Mouse (Mus musculus) retina, postnatal 1 day (tissue): ENCODE measurements around the gene Klhl35.

ENCODE experiments used
- DNase-seq: peaks from one replicate; pipeline ENCODE4 v3.0.0-alpha.2; 2012

Gene Klhl35

GRCm38 (mm10) chr7:99454044-99454443 is 11.8 kb upstream of the Klhl35 start:
- no peak for DNase-seq

DNA sequence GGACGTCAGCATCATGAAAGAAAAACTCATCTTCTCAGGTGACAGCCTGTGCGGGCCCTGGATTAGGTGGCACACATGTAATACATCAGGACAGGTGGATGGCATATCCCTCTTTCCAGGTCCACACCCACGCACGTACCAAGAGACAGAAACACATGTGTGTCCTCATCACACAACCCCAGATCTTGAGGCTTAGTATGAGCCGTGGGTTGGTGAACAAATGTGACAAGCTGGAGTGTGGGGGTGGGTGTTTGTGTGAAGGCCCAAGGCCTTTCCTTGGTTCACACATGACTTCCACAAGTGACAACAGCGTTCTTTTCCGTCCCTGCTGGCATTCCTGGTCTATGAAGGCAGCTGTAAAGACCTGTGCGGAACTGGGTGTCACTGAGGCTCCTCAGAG is 7.0 kb upstream of the Klhl35 start:
- no peak for DNase-seq

DNA sequence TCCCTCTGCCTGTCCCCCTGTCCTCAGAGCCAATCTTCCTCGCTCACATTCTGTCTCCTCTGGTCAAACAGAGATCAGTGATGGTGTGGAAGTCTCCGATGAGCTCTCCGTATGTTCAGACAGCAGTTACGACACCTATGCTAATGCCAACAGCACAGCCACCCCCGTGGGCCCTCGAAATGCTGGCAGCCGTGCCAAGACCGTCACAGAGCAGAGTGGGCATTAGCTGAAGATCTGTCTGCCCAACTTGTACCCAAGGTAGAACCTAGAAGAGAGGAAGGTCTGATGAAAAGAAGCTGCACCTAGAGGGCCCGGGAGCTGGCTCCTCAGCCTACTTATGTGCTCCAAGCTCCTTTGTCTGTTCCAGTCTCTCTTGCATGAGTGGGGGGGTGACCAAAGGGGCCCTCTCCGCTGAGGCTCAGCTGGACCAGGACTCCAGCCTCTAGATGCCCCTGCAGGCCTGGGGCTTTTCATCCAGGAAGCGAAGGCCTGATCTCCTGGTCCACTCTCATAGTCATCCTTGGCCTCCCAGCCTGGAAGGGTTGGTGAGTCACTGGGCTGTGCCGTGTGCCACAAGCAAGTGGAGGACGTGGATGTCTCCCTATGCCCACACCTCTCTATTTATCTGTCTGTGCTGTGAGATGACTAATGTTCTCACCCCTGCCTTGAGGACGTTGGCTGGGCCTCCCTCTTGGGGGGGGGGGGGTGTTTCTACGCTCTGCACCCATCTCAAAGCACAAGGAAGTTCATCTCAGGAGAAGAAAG is 5.7 kb upstream of the Klhl35 start:
- DNase-seq = no peak

- no peak for DNase-seq
These were observed 2.7 kb upstream of the Klhl35 start for GRCm38 (mm10) chr7:99463120-99463519.

DNA sequence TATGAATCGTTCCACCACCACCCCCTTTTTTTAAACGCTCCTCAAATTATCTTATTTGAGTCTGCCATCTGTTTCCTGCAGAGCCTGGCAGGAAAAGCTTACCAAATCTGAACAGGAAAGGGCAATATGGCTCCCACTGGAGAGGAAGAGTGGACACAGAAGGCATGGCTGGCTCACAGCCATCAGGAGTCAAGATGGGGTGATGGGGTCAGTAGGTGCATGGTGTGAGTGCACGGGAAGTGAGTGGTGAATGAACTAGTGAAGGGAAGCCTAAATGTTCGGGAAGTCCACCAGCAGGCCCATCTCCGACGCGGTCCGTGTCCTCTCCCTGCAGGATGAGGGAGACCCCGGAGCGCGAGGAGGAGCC is 2.1 kb downstream of the Klhl35 start:
- no peak for DNase-seq

GRCm38 (mm10) chr7:99468283-99469132 is 2.7 kb downstream of the Klhl35 start:
- DNase-seq = peak; percentile 88

DNA sequence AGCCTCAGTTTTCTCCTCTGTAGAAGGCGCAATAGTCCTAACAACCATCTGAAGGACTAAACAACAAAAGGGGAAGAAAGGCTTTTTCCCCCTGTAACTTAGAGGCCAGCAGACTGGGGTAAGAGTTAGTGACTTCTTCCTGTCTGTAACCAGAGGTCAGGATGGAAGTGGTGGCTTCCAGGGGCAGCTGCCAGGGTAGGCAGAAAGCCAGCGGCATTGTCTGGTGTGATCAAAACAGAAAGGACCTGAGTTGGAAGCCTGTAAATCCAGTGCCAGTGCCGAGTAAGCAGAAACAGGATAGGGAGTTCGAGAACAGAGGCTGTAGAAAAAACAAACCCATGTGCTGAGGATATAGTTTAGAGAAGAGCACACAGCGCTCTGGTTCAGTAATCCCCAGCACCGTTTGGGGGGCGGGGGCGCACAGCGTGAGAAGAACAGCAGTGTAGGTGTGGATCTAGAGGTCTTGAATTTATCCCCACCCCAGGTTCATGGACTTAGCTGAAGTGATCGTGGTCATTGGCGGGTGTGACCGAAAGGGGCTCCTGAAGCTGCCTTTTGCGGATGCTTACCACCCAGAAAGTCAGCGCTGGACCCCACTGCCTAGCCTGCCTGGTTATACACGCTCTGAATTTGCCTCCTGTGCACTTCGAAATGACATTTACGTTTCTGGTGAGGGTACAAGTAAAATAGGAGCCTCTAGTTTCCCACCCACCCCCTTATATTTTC is 4.0 kb downstream of the Klhl35 start:
- DNase-seq = no peak

GRCm38 (mm10) chr7:99471578-99471977 is 5.8 kb downstream of the Klhl35 start:
- DNase-seq = no peak

- no peak for DNase-seq
These were observed 8.0 kb downstream of the Klhl35 start for GRCm38 (mm10) chr7:99473638-99474407.

- peak; percentile 82 for DNase-seq
These were observed 9.2 kb downstream of the Klhl35 start for GRCm38 (mm10) chr7:99474836-99475561.

GRCm38 (mm10) chr7:99475562-99475911 is 9.7 kb downstream of the Klhl35 start:
- DNase-seq = no peak

- DNase-seq = no peak
These were observed 10.8 kb downstream of the Klhl35 start for GRCm38 (mm10) chr7:99476558-99477114.

GRCm38 (mm10) chr7:99477235-99477634 is 11.4 kb downstream of the Klhl35 start:
- no peak for DNase-seq

- no peak for DNase-seq
These were observed 16.8 kb downstream of the Klhl35 start for GRCm38 (mm10) chr7:99482637-99483036.

GRCm38 (mm10) chr7:99483271-99483923 is 17.6 kb downstream of the Klhl35 start, which contains the start of gene Rps3:
Rps3 (minus strand) TSS chr7:99483738.
- peak; percentile 99 for DNase-seq

DNA sequence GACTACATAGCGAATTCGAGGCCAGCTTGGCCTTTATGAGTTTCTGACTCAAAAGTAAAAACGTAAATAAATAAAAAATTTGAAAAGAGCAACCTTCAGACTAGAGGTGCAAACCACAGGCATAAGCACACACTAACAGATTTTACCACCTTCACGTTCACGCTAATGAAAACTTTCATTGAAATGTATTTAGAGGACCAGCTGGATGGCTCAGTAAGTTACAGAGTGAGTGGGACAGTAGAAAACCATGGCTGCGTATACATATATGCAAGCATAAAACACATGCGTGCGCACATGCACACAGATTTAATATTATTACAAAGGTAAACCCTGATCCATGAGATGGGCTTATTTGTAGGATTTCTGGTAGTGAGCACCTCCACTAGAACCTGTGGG is 18.1 kb downstream of the Klhl35 start:
- no peak for DNase-seq

DNA sequence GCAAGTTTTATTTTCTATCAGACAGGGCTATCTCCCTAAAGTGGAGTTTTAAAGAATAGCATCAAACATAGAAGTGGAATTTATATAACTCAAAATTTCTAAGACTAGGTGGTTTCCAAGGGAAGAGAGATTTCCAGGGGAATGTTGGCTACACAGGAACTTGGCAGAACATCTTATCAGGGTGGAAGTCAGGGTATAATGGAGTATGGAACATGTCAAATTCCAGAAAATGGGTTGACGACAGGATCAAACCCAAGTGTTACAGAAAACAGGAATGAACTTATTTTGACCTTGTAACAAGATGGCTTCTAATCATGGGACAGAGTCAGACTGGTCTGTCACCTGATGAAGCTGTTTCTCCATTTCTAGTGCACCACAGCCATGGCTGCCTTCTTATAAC is 18.9 kb downstream of the Klhl35 start:
- DNase-seq = no peak

DNA sequence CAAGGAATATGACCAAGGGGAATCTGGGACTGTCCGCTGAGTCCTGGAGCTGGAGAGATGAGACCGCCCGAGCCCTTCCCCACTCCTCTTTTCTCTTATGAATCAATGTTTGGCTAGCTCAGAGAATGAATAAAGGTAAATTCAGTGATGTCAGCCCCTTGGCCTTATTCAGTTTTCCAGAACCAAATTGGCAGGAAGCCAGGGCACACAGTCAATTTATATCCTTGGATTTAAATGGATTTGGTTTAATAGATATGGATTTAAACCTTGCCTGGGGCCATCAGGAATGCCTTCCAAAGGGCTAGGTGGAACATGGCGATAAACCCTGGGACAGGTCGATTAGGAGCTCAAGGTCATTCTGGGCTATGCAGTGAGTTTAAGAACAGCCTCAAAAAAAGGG is 23.9 kb downstream of the Klhl35 start:
- no peak for DNase-seq

DNA sequence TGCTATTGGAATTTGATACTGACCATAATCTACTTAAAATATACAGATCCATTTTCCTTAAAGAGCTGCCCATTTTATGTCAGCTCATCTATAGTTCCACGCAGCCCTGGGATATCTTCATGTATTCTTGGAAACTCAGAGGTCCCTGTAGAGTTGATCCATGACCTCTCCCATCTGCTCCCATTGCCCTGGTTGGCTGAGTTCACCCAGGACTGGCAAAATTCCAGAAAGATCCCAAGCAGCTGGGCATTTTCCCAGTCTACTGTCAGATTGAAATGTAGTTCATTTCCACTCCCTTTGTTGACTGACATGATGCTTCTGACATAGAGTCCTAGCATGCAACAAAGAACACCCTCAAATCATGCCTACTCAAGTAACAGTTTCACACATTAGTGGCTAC is 33.3 kb downstream of the Klhl35 start:
- DNase-seq = peak; percentile 80

DNA sequence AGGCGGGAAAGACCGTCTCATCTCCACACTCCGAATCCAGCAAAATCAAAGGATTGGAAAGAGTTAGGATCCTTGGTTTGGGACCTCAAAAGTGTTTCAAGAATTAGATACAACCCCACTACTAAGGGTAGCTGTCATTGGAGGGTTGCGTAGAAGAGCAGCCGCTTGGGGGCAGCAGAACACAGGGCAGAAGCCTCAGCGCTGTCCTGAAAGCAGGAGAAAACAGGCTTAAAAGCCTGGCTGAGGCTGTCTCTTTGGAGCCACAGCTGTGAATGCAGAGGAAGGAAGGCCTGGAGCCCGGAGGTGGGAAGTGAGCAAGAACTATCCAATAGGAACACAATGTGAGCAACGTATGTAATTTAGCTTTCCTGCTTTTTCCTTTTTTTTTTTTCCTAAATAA is 34.4 kb downstream of the Klhl35 start:
- peak; percentile 86 for DNase-seq

DNA sequence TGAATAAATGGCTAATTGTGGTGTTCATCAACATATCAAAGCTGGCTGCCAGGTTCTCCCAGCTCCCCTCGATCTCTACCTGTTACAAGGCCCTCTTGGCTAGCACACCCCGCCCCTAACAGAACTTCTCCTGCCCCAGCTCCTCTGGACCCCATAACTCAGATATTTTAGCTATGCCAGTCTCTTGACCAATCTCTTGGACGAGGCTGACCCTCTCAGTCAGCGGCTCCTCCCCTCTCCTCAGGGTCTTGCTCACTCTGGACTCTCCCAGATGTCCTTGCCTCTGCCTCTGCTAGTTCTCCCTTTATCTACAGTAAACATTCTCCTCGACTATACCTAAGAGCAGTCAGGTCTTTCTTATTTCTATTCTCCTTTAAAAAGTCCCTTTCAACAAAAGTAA is 34.9 kb downstream of the Klhl35 start:
- DNase-seq = no peak
